Mouse (Mus musculus) hindbrain, embryonic 14.5 days (tissue): Measurements from ENCODE around the gene Rdh8. TPM values are rescaled to one million over a fixed set of nuclear protein-coding genes. Genes with fewer than 3 reads are reported as not detected.

ENCODE experiments used
- ATAC-seq: fragments of 200-750 bp; cut with Nextera tagmentation; 2 replicates; pipeline ENCODE4 v1.8.0; 2017; ENCODE audit warnings: moderate number of reproducible peaks, mild to moderate bottlenecking, moderate TSS enrichment, moderate library complexity; ENCODE audit not compliant: low FRiP score
- DNase-seq: peaks from one replicate; pipeline ENCODE4 v3.0.0-alpha.2; 2015; ENCODE audit warnings: low spot score
- H3K27ac ChIP-seq: fragments of 300-500 bp; sonication (generic); 2 replicates; pipeline ENCODE4 v1.5.1; 2014; ENCODE audit warnings: mild to moderate bottlenecking, moderate library complexity
- H3K27me3 ChIP-seq: fragments of 300-500 bp; sonication (generic); 2 replicates; pipeline ENCODE4 v1.6.1; 2014; ENCODE audit warnings: mild to moderate bottlenecking, low read length, mixed read lengths; ENCODE audit not compliant: control insufficient read depth, insufficient read depth
- H3K36me3 ChIP-seq: fragments of 300-500 bp; sonication (generic); replicated peaks from 2 replicates; pipeline ENCODE4 v1.6.1; 2014; ENCODE audit not compliant: control insufficient read depth, insufficient read depth
- H3K4me1 ChIP-seq: fragments of 300-500 bp; sonication (generic); replicated peaks from 2 replicates; pipeline ENCODE4 v1.6.1; 2014; ENCODE audit warnings: antibody characterized with exemption, low read length, mixed read lengths; ENCODE audit not compliant: control insufficient read depth, insufficient read depth
- H3K4me2 ChIP-seq: fragments of 300-500 bp; sonication (generic); replicated peaks from 2 replicates; pipeline ENCODE4 v1.6.1; 2014; ENCODE audit warnings: mild to moderate bottlenecking, moderate library complexity
- H3K4me3 ChIP-seq: fragments of 300-500 bp; sonication (generic); replicated peaks from 2 replicates; pipeline ENCODE4 v1.5.1; 2014; ENCODE audit warnings: mild to moderate bottlenecking, low read length
- H3K9ac ChIP-seq: fragments of 300-500 bp; sonication (generic); 2 replicates; pipeline ENCODE4 v1.6.1; 2014
- H3K9me3 ChIP-seq: fragments of 300-500 bp; sonication (generic); 2 replicates; pipeline ENCODE4 v1.6.1; 2016; ENCODE audit warnings: low read length; ENCODE audit not compliant: control insufficient read depth
- WGBS: fragments of 180-500 bp; shearing (Covaris S2); extraction: QIAGEN DNeasy Blood & Tissue Kit; methylation state at CpG from one replicate; pipeline ENCODE4 v1.1.7; 2014; 5-methylcytosine and 5-hydroxymethylcytosine counted together
- polyA plus RNA-seq: library from polyadenylated mRNA; unstranded; fragments of >200 nt; fragmentation: Nextera tagmentation; extraction: Ambion mirVana; gene quantifications from 2 replicates; pipeline ENCODE4 v1.2.1, GENCODE M21; 2014

The Rdh8 gene
- polyA plus RNA-seq, 1 experiment from 2014 or later: not detected

- no peak overlapping the region for H3K27ac ChIP-seq
- H3K36me3 ChIP-seq: no peaks in the 10 kb centered on the region
- 70% methylated on average over 23 of the region's 23 CpGs for WGBS
- DNase-seq (no peak), ATAC-seq (no peak)
- H3K4me2 ChIP-seq: no peak overlapping the region
- no peaks in the 10 kb centered on the region for H3K9me3 ChIP-seq
- H3K27me3 ChIP-seq: peaks cover 14% of the 10 kb centered on the region
- no peak overlapping the region for H3K4me3 ChIP-seq
- no peak overlapping the region for H3K9ac ChIP-seq
- no peaks in the 10 kb centered on the region for H3K4me1 ChIP-seq
These were observed 56.9 kb downstream of the Rdh8 start for GRCm38 (mm10) chr9:20875021-20875790.

Other genes starting within 250 kb of the Rdh8 start
- 43.0 and 44.7 TPM in 2 replicates for gene Zfp846, start 237.2 kb upstream of the Rdh8 start, polyA plus RNA-seq
- gene Ubl5, start 175.6 kb upstream of the Rdh8 start, polyA plus RNA-seq: 414 and 480 TPM in 2 replicates
- gene Fbxl12, start 173.7 kb upstream of the Rdh8 start, polyA plus RNA-seq: 10.2 and 10.5 TPM in 2 replicates
- 64.5 and 64.6 TPM in 2 replicates for gene Pin1, start 166.4 kb upstream of the Rdh8 start, polyA plus RNA-seq
- gene Olfm2, start 72.2 kb upstream of the Rdh8 start, polyA plus RNA-seq: 185 and 207 TPM in 2 replicates
- gene Col5a3, start 3.4 kb upstream of the Rdh8 start, polyA plus RNA-seq: 0.66 and 0.74 TPM in 2 replicates
- 5.8 and 6.9 TPM in 2 replicates for gene A230050P20Rik, start 50.1 kb downstream of the Rdh8 start, polyA plus RNA-seq
- 11.8 and 12.8 TPM in 2 replicates for gene Angptl6, start 61.2 kb downstream of the Rdh8 start, polyA plus RNA-seq
- 39.5 and 40.5 TPM in 2 replicates for gene Ppan, start 69.7 kb downstream of the Rdh8 start, polyA plus RNA-seq
- 216 and 231 TPM in 2 replicates for gene Eif3g, start 80.1 kb downstream of the Rdh8 start, polyA plus RNA-seq
- gene Dnmt1, start 141.4 kb downstream of the Rdh8 start, polyA plus RNA-seq: 37.8 and 41.1 TPM in 2 replicates
- 8.6 and 8.8 TPM in 2 replicates for gene S1pr2, start 158.3 kb downstream of the Rdh8 start, polyA plus RNA-seq
- gene Mrpl4, start 184.2 kb downstream of the Rdh8 start, polyA plus RNA-seq: 97.3 and 102 TPM in 2 replicates
- 3.6 and 3.8 TPM in 2 replicates for gene Icam1, start 197.5 kb downstream of the Rdh8 start, polyA plus RNA-seq
- 0.31 TPM in 1 of 2 replicates, not detected in the other for gene Icam4, start 210.9 kb downstream of the Rdh8 start, polyA plus RNA-seq
- 1.6 and 1.9 TPM in 2 replicates for gene Icam5, start 213.6 kb downstream of the Rdh8 start, polyA plus RNA-seq
- 1.0 and 2.0 TPM in 2 replicates for gene Zglp1, start 248.6 kb downstream of the Rdh8 start, polyA plus RNA-seq